Mouse (Mus musculus): ENCODE data around the gene 5730522E02Rik. TPM values are rescaled to one million over a fixed set of nuclear protein-coding genes. Genes with fewer than 3 reads are reported as not detected.

Gene 5730522E02Rik
- polyA plus RNA-seq, 1 experiment from 2014 or later, result 7.9 TPM

DNA sequence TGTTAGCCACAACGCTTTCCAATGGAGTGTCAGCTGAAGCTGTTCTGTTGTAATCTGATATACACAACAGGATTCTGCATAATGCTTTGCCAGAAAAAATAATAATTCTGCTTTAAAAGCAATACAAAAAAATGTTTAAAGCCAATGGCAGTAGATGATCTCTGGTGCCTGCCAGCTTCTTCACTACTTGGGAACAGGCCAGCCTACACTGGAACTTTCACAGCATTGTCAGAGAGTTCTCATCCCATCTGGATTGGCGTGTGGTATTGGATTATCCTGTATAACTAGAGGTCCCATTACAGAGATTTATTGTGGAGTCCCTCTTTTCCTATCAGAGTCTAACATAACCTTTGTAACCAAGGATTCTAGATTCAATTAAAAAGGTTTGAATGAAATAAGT, 639.2 kb downstream of the 5730522E02Rik start:
- H3K9me3 ChIP-seq (ENCODE audit: control insufficient read depth, low read length), result no peaks in the 10 kb centered on the region
- ATAC-seq (ENCODE audit: insufficient number of reproducible peaks, low FRiP score, low TSS enrichment, low read depth), result no peak
- H3K4me2 ChIP-seq (ENCODE audit: low read depth, severe bottlenecking), result no peak overlapping the region
- H3K9ac ChIP-seq (ENCODE audit: low read length), result no peak overlapping the region
- WGBS, result 84% methylated on average over 2 of the region's 2 CpGs
- DNase-seq (ENCODE audit: low spot score), result no peak
- H3K4me3 ChIP-seq (ENCODE audit: low read depth, low read length), result no peak overlapping the region
- no peaks in the 10 kb centered on the region for H3K4me1 ChIP-seq (ENCODE audit: control insufficient read depth, insufficient read depth, low read length)
- H3K27me3 ChIP-seq (ENCODE audit: control insufficient read depth, insufficient read depth, low read length), result no peaks in the 10 kb centered on the region
- H3K27ac ChIP-seq (replicated peaks; ENCODE audit: low read depth, low read length), result no peak overlapping the region
- H3K36me3 ChIP-seq (ENCODE audit: control insufficient read depth, insufficient read depth, low read length), result no peaks in the 10 kb centered on the region

Small RNAs within 50 kb of the gene (microRNA-seq; reads per million reads assigned to microRNA genes)
- gene Mir6372, result not detected

Other genes with a start within 250 kb of the 5730522E02Rik start
- 35.1 and 38.8 TPM in 2 replicates for gene Fancl, start 175.4 kb upstream of the 5730522E02Rik start, polyA plus RNA-seq (2014; fragmentation: Nextera tagmentation; extraction: Ambion mirVana)

All from limb, embryonic 11.5 days (tissue).